Mouse (Mus musculus): ENCODE measurements around the gene Abca13. TPM values are rescaled to one million over a fixed set of nuclear protein-coding genes. Genes with fewer than 3 reads are reported as not detected.

Abca13 gene
- polyA plus RNA-seq, 1 experiment from 2014 or later, result 0.18 TPM

GRCm38 (mm10) chr11:9531715-9532114, 340.0 kb downstream of the Abca13 start:
- Histone ChIP-seq H3K36me3 (replicated peaks; ENCODE audit: insufficient read depth, low read length) (no peaks in the 10 kb centered on the region), H3K4me3 (ENCODE audit: low read depth, low read length) (no peak overlapping the region), H3K4me2 (ENCODE audit: low read depth, low read length) (no peak overlapping the region), H3K4me1 (ENCODE audit: insufficient read depth) (no peaks in the 10 kb centered on the region), H3K27ac (ENCODE audit: low read depth) (peak overlapping the region; percentile 18; the same call in 1 of the 2 replicates), H3K27me3 (ENCODE audit: insufficient read depth, low read length) (no peaks in the 10 kb centered on the region), H3K9ac (replicated peaks) (no peak overlapping the region), H3K9me3 (ENCODE audit: low read length) (no peaks in the 10 kb centered on the region)
- WGBS (ENCODE audit: insufficient replicate concordance), result 37% methylated on average over 8 of the region's 8 CpGs
- TF ChIP-seq CTCF (IDR thresholded peaks at IDR 0.05; ENCODE audit: low read depth) (no peak), EP300 (IDR thresholded peaks at IDR 0.05; ENCODE audit: low read depth) (no peak)
- no peak for DNase-seq
- ATAC-seq, result 0 out of 2 replicates have a peak, but pooled peaks have one; percentile 41

DNA sequence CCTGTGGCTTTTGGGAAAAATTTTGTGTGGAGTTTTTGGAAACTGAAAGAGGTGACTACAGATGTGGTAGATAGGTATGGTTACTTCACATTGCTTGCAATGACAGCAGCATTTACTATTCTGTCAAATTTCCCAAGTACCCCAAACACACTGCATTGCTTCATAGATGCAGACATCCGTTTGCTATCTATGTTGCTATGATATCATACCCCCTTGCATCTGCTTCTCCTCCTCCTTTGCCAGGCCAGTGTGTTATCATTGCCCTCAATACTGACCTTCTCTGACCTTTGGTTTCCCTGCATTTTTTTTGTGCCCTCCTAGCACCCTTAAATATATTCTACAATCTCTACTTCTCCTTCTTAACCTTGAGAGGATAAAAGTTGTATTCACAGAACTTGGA, 341.4 kb downstream of the Abca13 start:
- H3K4me2 ChIP-seq (ENCODE audit: low read depth, low read length), result no peak overlapping the region

DNA sequence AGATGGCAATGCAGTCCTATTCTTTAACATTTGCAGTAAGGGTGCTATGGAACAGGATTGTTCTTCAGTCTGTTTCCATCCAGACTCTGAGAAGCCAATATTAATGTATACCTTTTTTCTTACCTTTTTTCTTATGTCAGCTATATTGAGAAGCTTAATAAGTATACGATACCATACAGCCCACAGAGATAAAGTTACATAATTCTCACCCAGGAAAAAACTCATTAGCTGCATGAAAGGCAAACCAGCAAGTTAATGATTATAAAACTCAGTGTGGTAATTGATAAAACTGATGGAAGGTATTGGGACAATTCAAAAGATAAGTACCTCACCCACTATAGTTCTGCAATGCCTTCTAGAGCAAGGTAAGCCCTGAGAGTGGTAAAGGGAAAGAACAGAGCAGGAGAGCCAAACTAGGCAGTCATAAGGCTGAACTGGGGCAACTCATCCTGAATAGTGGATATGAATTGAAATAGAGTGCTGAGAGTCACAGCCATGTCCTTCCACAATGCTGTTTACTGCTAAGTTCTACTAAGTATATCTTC, 342.0 kb downstream of the Abca13 start:
- no peaks in the 10 kb centered on the region for H3K27me3 ChIP-seq (ENCODE audit: insufficient read depth, low read length)
- H3K4me1 ChIP-seq (ENCODE audit: insufficient read depth), result no peaks in the 10 kb centered on the region
- no peak overlapping the region for H3K4me2 ChIP-seq (ENCODE audit: low read depth, low read length)
- no peak overlapping the region for H3K4me3 ChIP-seq (ENCODE audit: low read depth, low read length)
- H3K36me3 ChIP-seq (replicated peaks; ENCODE audit: insufficient read depth, low read length), result no peaks in the 10 kb centered on the region
- no peak overlapping the region for H3K27ac ChIP-seq (ENCODE audit: low read depth)
- no peak for ATAC-seq
- no peak for DNase-seq
- 60% methylated on average over 1 of the region's 1 CpGs for WGBS (ENCODE audit: insufficient replicate concordance)
- no peak overlapping the region for H3K9ac ChIP-seq (replicated peaks)
- no peaks in the 10 kb centered on the region for H3K9me3 ChIP-seq (ENCODE audit: low read length)
- no peak for TF ChIP-seq CTCF (IDR thresholded peaks at IDR 0.05; ENCODE audit: low read depth)
- TF ChIP-seq EP300 (IDR thresholded peaks at IDR 0.05; ENCODE audit: low read depth), result no peak

More for the DNA sequence above, 341.4 kb downstream of the Abca13 start:
- 46% methylated on average over 1 of the region's 1 CpGs for WGBS (ENCODE audit: insufficient replicate concordance)
- H3K4me1 ChIP-seq (ENCODE audit: insufficient read depth), result no peaks in the 10 kb centered on the region
- no peaks in the 10 kb centered on the region for H3K9me3 ChIP-seq (ENCODE audit: low read length)
- no peaks in the 10 kb centered on the region for H3K36me3 ChIP-seq (replicated peaks; ENCODE audit: insufficient read depth, low read length)
- TF ChIP-seq CTCF (IDR thresholded peaks at IDR 0.05; ENCODE audit: low read depth) (no peak), EP300 (IDR thresholded peaks at IDR 0.05; ENCODE audit: low read depth) (no peak)
- H3K27me3 ChIP-seq (ENCODE audit: insufficient read depth, low read length), result no peaks in the 10 kb centered on the region
- no peak overlapping the region for H3K4me3 ChIP-seq (ENCODE audit: low read depth, low read length)
- no peak overlapping the region for H3K9ac ChIP-seq (replicated peaks)
- no peak for DNase-seq
- no peak for ATAC-seq
- no peak overlapping the region for H3K27ac ChIP-seq (ENCODE audit: low read depth)

- H3K27ac ChIP-seq (ENCODE audit: low read depth), result no peak overlapping the region
- no peaks in the 10 kb centered on the region for H3K4me1 ChIP-seq (ENCODE audit: insufficient read depth)
- H3K36me3 ChIP-seq (replicated peaks; ENCODE audit: insufficient read depth, low read length), result no peaks in the 10 kb centered on the region
- H3K9me3 ChIP-seq (ENCODE audit: low read length), result no peaks in the 10 kb centered on the region
- no peak for ATAC-seq
- H3K4me3 ChIP-seq (ENCODE audit: low read depth, low read length), result no peak overlapping the region
- H3K4me2 ChIP-seq (ENCODE audit: low read depth, low read length), result no peak overlapping the region
- H3K27me3 ChIP-seq (ENCODE audit: insufficient read depth, low read length), result no peaks in the 10 kb centered on the region
- WGBS (ENCODE audit: insufficient replicate concordance), result 71% methylated on average over 6 of the region's 6 CpGs
- H3K9ac ChIP-seq (replicated peaks), result no peak overlapping the region
- TF ChIP-seq EP300 (IDR thresholded peaks at IDR 0.05; ENCODE audit: low read depth), result no peak
- no peak for TF ChIP-seq CTCF (IDR thresholded peaks at IDR 0.05; ENCODE audit: low read depth)
- DNase-seq, result no peak
Measured at GRCm38 (mm10) chr11:9536811-9537210, 345.1 kb downstream of the Abca13 start.

DNA sequence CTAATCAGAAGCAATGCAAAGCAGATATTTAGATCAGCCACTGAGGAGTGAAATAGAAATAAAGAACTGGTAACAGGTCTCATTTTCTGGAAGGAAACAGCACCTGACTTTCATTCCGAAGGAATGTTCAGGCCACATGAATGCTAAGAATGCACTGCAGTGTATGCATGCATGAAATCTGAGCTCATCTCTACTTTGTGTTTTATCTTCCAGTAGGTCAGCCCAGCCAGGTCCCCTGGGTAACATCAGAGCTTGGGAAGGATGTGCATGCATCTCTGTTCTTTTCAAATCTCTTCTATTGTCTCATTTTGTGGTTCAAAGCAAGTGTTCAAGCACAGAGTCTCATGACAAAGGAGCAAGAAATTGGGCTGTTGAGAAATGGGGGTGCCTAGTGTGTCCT, 346.6 kb downstream of the Abca13 start:
- H3K4me2 ChIP-seq (ENCODE audit: low read depth, low read length), result no peak overlapping the region
- no peaks in the 10 kb centered on the region for H3K27me3 ChIP-seq (ENCODE audit: insufficient read depth, low read length)
- H3K9ac ChIP-seq (replicated peaks), result no peak overlapping the region
- no peak overlapping the region for H3K4me3 ChIP-seq (ENCODE audit: low read depth, low read length)
- ATAC-seq (no peak), DNase-seq (no peak)
- H3K36me3 ChIP-seq (replicated peaks; ENCODE audit: insufficient read depth, low read length), result no peaks in the 10 kb centered on the region
- TF ChIP-seq CTCF (IDR thresholded peaks at IDR 0.05; ENCODE audit: low read depth) (no peak), EP300 (IDR thresholded peaks at IDR 0.05; ENCODE audit: low read depth) (no peak)
- H3K9me3 ChIP-seq (ENCODE audit: low read length), result no peaks in the 10 kb centered on the region
- H3K4me1 ChIP-seq (ENCODE audit: insufficient read depth), result no peaks in the 10 kb centered on the region
- WGBS (ENCODE audit: insufficient replicate concordance), result 78% methylated on average over 1 of the region's 1 CpGs
- no peak overlapping the region for H3K27ac ChIP-seq (ENCODE audit: low read depth)

GRCm38 (mm10) chr11:9560026-9560425, 368.3 kb downstream of the Abca13 start:
- no peak overlapping the region for H3K27ac ChIP-seq (ENCODE audit: low read depth)
- WGBS (ENCODE audit: insufficient replicate concordance), result 67% methylated on average over 2 of the region's 2 CpGs
- no peaks in the 10 kb centered on the region for H3K4me1 ChIP-seq (ENCODE audit: insufficient read depth)
- H3K4me2 ChIP-seq (ENCODE audit: low read depth, low read length), result no peak overlapping the region
- DNase-seq (no peak), ATAC-seq (no peak)
- no peaks in the 10 kb centered on the region for H3K27me3 ChIP-seq (ENCODE audit: insufficient read depth, low read length)
- H3K9ac ChIP-seq (replicated peaks), result no peak overlapping the region
- H3K4me3 ChIP-seq (ENCODE audit: low read depth, low read length), result no peak overlapping the region
- no peak for TF ChIP-seq EP300 (IDR thresholded peaks at IDR 0.05; ENCODE audit: low read depth)
- no peak for TF ChIP-seq CTCF (IDR thresholded peaks at IDR 0.05; ENCODE audit: low read depth)
- H3K9me3 ChIP-seq (ENCODE audit: low read length), result no peaks in the 10 kb centered on the region
- H3K36me3 ChIP-seq (replicated peaks; ENCODE audit: insufficient read depth, low read length), result no peaks in the 10 kb centered on the region

DNA sequence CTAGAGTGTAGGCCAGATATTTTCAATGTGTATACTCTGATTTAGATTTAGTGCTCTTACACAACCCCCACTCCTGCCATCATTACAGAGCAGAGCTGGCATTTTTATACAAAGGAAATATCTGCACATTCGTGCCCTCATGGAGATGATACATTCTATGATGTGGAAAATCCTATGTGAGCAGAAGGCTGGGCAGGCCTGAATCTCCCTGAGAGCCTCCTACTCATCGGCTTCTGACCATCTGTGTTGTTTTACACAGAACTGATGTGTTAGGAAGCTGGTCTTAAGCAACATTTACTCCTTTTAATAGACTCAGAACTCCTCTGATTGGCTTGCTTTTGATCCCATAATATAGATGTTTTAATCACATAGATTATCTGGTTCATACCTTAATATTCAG, 376.6 kb downstream of the Abca13 start:
- Histone ChIP-seq H3K4me2 (ENCODE audit: low read depth, low read length) (no peak overlapping the region), H3K4me1 (ENCODE audit: insufficient read depth) (no peaks in the 10 kb centered on the region), H3K27me3 (ENCODE audit: insufficient read depth, low read length) (no peaks in the 10 kb centered on the region), H3K9me3 (ENCODE audit: low read length) (no peaks in the 10 kb centered on the region), H3K27ac (ENCODE audit: low read depth) (no peak overlapping the region), H3K4me3 (ENCODE audit: low read depth, low read length) (no peak overlapping the region), H3K36me3 (replicated peaks; ENCODE audit: insufficient read depth, low read length) (no peaks in the 10 kb centered on the region), H3K9ac (replicated peaks) (no peak overlapping the region)
- 67% methylated on average over 2 of the region's 2 CpGs for WGBS (ENCODE audit: insufficient replicate concordance)
- ATAC-seq, result no peak
- TF ChIP-seq CTCF (IDR thresholded peaks at IDR 0.05; ENCODE audit: low read depth), result no peak
- no peak for TF ChIP-seq EP300 (IDR thresholded peaks at IDR 0.05; ENCODE audit: low read depth)
- no peak for DNase-seq

All from liver, postnatal 0 days (tissue).